Mouse (Mus musculus): ENCODE measurements around the gene Vmn2r78. TPM values are rescaled to one million over a fixed set of nuclear protein-coding genes. Genes with fewer than 3 reads are reported as not detected.
"Not testable (repeated sequence)": the region's sequence is repeated elsewhere in the genome, so short reads cannot be mapped to it uniquely, and the experiment has no call there.

The Vmn2r78 gene
- not detected for polyA plus RNA-seq (2021)

- ATAC-seq; CTCF ChIA-PET; H3K27me3 ChIP-seq; DNase-seq (ENCODE audit: low read depth, low spot score); in situ Hi-C loops (cut with MboI; ENCODE audit: low pct_unique_long_range_greater_than_20kb); POLR2A ChIA-PET: not testable (repeated sequence)
Measured at GRCm38 (mm10) chr7:86914794-86915193, at the start of gene Vmn2r78. Vmn2r78 (plus strand) TSS chr7:86915094.

- H3K27me3 ChIP-seq, result no peaks in the 10 kb centered on the region
- ATAC-seq (no peak), DNase-seq (ENCODE audit: low read depth, low spot score) (no peak)
- CTCF ChIA-PET, result no interaction called here
- POLR2A ChIA-PET, result no interaction called here
- in situ Hi-C loops (cut with MboI; ENCODE audit: low pct_unique_long_range_greater_than_20kb), result no loop called here
- TF ChIP-seq CTCF (IDR thresholded peaks at IDR 0.05), result no peak
Measured at GRCm38 (mm10) chr7:86889470-86890469, 25.1 kb upstream of the Vmn2r78 start.

DNA sequence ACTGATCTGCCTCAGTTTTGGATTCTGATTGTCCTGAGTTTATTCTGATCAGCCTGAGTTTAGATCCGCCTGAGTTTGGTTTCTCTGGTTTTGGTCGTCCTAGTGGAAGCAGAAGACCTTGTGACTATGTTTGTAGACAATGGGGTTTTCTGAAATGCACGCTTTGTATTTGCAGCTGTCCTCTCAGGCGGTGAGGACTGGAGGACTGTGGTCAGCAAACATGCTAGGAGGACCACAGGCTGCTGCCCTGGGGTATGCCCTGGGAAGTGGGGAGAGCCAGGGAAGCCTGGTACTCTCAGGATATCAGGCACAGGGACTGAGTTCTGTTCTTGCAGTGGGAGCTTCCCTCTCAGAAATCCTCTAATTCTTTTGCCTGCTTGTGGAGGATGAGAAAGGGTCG is 22.4 kb downstream of the Vmn2r78 start:
- no peak for TF ChIP-seq CTCF (IDR thresholded peaks at IDR 0.05)

GRCm38 (mm10) chr7:86994700-86995099 is 79.8 kb downstream of the Vmn2r78 start:
- DNase-seq (ENCODE audit: low read depth, low spot score) (no peak), ATAC-seq (no peak)
- no peaks in the 10 kb centered on the region for H3K27me3 ChIP-seq
- ChIA-PET CTCF (no interaction called here), POLR2A (no interaction called here)
- in situ Hi-C loops (cut with MboI; ENCODE audit: low pct_unique_long_range_greater_than_20kb), result no loop called here
- TF ChIP-seq CTCF (IDR thresholded peaks at IDR 0.05), result no peak

More for the DNA sequence above, 22.4 kb downstream of the Vmn2r78 start:
- POLR2A ChIA-PET, result no interaction called here
- CTCF ChIA-PET, result no interaction called here
- no peak for DNase-seq (ENCODE audit: low read depth, low spot score)
- H3K27me3 ChIP-seq, result no peaks in the 10 kb centered on the region
- ATAC-seq, result no peak
- in situ Hi-C loops (cut with MboI; ENCODE audit: low pct_unique_long_range_greater_than_20kb), result no loop called here

DNA sequence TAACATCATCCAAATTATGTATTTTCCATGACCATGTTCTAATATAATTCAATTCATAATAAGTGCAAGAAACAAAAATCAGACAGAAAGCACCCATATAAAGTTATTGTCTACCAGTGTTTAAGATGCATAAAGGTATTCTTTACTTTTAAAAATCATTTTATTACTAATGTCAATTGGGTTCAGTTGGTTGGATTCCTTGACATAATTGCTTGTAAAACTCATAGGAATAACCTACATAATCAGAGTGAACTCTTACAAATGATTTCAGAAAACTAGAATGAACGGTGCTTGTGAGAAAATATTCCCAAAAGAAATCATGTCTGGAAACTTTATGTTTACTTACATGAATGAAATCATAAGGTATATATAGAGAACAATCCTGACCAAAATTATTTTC is 80.9 kb downstream of the Vmn2r78 start, which contains the start of gene Vmn2r79:
TSS of gene Vmn2r79 (plus strand) at position 301 of the 400 bp plus-strand sequence.
- POLR2A ChIA-PET, CTCF ChIA-PET: not testable (repeated sequence)

More for the DNA sequence above, 80.9 kb downstream of the Vmn2r78 start, which contains the start of gene Vmn2r79:
- ATAC-seq; in situ Hi-C loops (cut with MboI; ENCODE audit: low pct_unique_long_range_greater_than_20kb); DNase-seq (ENCODE audit: low read depth, low spot score); H3K27me3 ChIP-seq: not testable (repeated sequence)

Other genes with a start within 250 kb of the Vmn2r78 start
- gene Olfr292, start 226.8 kb upstream of the Vmn2r78 start, polyA plus RNA-seq (2021), result not detected
- not detected for gene Folh1, start 139.2 kb upstream of the Vmn2r78 start, polyA plus RNA-seq (2021)
- gene Vmn2r77, start 120.1 kb upstream of the Vmn2r78 start, polyA plus RNA-seq (2021), result not detected
- gene Vmn2r79, start 81.0 kb downstream of the Vmn2r78 start, polyA plus RNA-seq (2021), result under 0.01 TPM

Measured in Patski (cell line).